Mouse (Mus musculus): ENCODE measurements around the gene Crip2.
A peak's percentile ranks its signal among the peaks of the same experiment; 100 is the strongest.

Crip2 gene

GRCm38 (mm10) chr12:113147481-113147880 lies 7.4 kb downstream of the Crip2 start:
- no peak for DNase-seq (ENCODE audit: low spot score in 2 of 2)

GRCm38 (mm10) chr12:113148381-113149035 lies 8.5 kb downstream of the Crip2 start:
- no peak for DNase-seq (ENCODE audit: low spot score in 2 of 2)

- DNase-seq (ENCODE audit: low spot score in 2 of 2) = no peak
Measured at GRCm38 (mm10) chr12:113149341-113149740, 9.3 kb downstream of the Crip2 start.

- no peak for DNase-seq (ENCODE audit: low spot score in 2 of 2)
Measured at GRCm38 (mm10) chr12:113149896-113150295, 9.9 kb downstream of the Crip2 start.

GRCm38 (mm10) chr12:113150591-113150990 lies 10.6 kb downstream of the Crip2 start:
- DNase-seq (ENCODE audit: low spot score in 2 of 2) = no peak

- DNase-seq (ENCODE audit: low spot score in 2 of 2) = no peak
Measured at GRCm38 (mm10) chr12:113151046-113151445, 11.0 kb downstream of the Crip2 start.

GRCm38 (mm10) chr12:113151661-113152271 lies 11.7 kb downstream of the Crip2 start:
- no peak for DNase-seq (ENCODE audit: low spot score in 2 of 2)

- no peak for DNase-seq (ENCODE audit: low spot score in 2 of 2)
Measured at GRCm38 (mm10) chr12:113152272-113152661, 12.2 kb downstream of the Crip2 start.

GRCm38 (mm10) chr12:113152991-113153525 lies 13.0 kb downstream of the Crip2 start:
- DNase-seq (ENCODE audit: low spot score in 2 of 2) = no peak

- DNase-seq (ENCODE audit: low spot score in 2 of 2) = no peak
Measured at GRCm38 (mm10) chr12:113153971-113154370, 13.9 kb downstream of the Crip2 start.

GRCm38 (mm10) chr12:113154747-113155075 lies 14.7 kb downstream of the Crip2 start:
- DNase-seq (ENCODE audit: low spot score in 2 of 2) = no peak

- DNase-seq (ENCODE audit: low spot score in 2 of 2) = no peak
Measured at GRCm38 (mm10) chr12:113155076-113155771, 15.2 kb downstream of the Crip2 start.

- DNase-seq (ENCODE audit: low spot score in 2 of 2) = peak; percentile 99
Measured at GRCm38 (mm10) chr12:113155887-113156539, 16.0 kb downstream of the Crip2 start, which contains the start of gene Tedc1. Gene Tedc1 (plus strand): TSS chr12:113156421.

- no peak for DNase-seq (ENCODE audit: low spot score in 2 of 2)
Measured at GRCm38 (mm10) chr12:113156540-113156929, 16.5 kb downstream of the Crip2 start.

- DNase-seq (ENCODE audit: low spot score in 2 of 2) = no peak
Measured at GRCm38 (mm10) chr12:113157002-113157401, 17.0 kb downstream of the Crip2 start.

- no peak for DNase-seq (ENCODE audit: low spot score in 2 of 2)
Measured at GRCm38 (mm10) chr12:113157521-113157920, 17.5 kb downstream of the Crip2 start.

GRCm38 (mm10) chr12:113157971-113158370 lies 17.9 kb downstream of the Crip2 start:
- DNase-seq (ENCODE audit: low spot score in 2 of 2) = no peak

- DNase-seq (ENCODE audit: low spot score in 2 of 2) = no peak
Measured at GRCm38 (mm10) chr12:113163561-113164006, 23.5 kb downstream of the Crip2 start.

GRCm38 (mm10) chr12:113168031-113168536 lies 28.0 kb downstream of the Crip2 start:
- no peak for DNase-seq (ENCODE audit: low spot score in 2 of 2)

- no peak for DNase-seq (ENCODE audit: low spot score in 2 of 2)
Measured at GRCm38 (mm10) chr12:113176960-113177725, 37.1 kb downstream of the Crip2 start.

- DNase-seq (ENCODE audit: low spot score in 2 of 2) = no peak
Measured at GRCm38 (mm10) chr12:113181020-113181419, 41.0 kb downstream of the Crip2 start.
